Mouse (Mus musculus): Measurements from ENCODE around the gene Lpp.

Lpp gene

GRCm38 (mm10) chr16:25026191-25026590, 632.9 kb downstream of the Lpp start:
- no peak for DNase-seq (ENCODE audit: extremely low read depth, low read depth, low spot score)

GRCm38 (mm10) chr16:25029548-25029947, 636.2 kb downstream of the Lpp start:
- no peak for DNase-seq (ENCODE audit: extremely low read depth, low read depth, low spot score)

- DNase-seq (ENCODE audit: extremely low read depth, low read depth, low spot score), result no peak
Measured at GRCm38 (mm10) chr16:25037361-25037760, 644.1 kb downstream of the Lpp start.

GRCm38 (mm10) chr16:25038529-25038928, 645.2 kb downstream of the Lpp start:
- DNase-seq (ENCODE audit: extremely low read depth, low read depth, low spot score), result no peak

- DNase-seq (ENCODE audit: extremely low read depth, low read depth, low spot score), result no peak
Measured at GRCm38 (mm10) chr16:25039904-25040303, 646.6 kb downstream of the Lpp start.

GRCm38 (mm10) chr16:25041165-25041564, 647.9 kb downstream of the Lpp start:
- no peak for DNase-seq (ENCODE audit: extremely low read depth, low read depth, low spot score)

- no peak for DNase-seq (ENCODE audit: extremely low read depth, low read depth, low spot score)
Measured at GRCm38 (mm10) chr16:25041855-25042529, 648.7 kb downstream of the Lpp start.
